Mouse (Mus musculus): ENCODE data around the gene Unc93b1. TPM values are rescaled to one million over a fixed set of nuclear protein-coding genes. Genes with fewer than 3 reads are reported as not detected.

Gene Unc93b1
- total RNA-seq, 2 experiments from 2014 or later, result 11.4 to 16.1 TPM

DNA sequence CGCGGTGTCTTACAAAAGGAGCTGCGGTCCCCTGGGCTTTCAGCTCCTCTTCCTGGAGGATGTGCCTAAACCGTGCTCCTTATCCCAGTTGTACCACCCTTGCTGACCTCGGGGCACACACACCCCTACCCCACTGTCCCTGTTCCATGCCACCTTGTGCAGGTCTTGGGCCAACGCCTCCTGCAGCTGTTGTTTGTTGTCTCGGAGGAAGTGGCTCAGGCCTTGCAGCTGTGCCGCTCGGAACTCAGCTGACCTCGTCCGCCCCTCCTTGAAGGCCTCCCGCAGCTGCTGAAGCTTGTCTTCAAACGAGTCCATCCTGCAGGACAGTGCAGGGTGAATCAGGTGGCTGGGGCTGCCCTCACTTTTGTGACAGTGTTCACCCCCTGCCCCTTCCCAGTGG lies 11.4 kb upstream of the Unc93b1 start:
- TF ChIP-seq CTCF (conservative IDR thresholded peaks at IDR 0.05), result no peak
- Histone ChIP-seq H3K27ac (no peak overlapping the region), H3K4me3 (no peak overlapping the region)
- no peak for DNase-seq (ENCODE audit: low spot score in 2 of 2)

DNA sequence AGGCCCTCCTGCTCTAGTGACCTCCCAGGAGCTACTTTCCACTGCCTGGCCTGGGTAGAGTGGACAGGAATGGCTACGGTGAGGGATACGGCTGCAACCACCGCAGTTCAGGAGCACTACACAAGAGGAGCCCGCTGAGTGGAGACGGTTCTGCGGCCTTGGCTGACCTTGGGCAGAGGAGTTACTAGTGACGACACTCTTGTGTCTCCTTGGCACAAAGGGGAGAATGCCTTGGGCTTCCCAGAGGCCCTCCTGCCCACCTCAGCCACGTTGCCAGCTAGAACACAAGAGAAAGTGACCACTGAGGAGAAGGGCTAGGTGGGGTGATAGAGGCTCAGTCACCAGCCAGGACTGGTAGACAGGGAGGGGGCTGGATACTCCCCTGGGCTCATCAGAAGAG lies 10.8 kb upstream of the Unc93b1 start:
- no peak for DNase-seq (ENCODE audit: low spot score in 2 of 2)
- no peak for TF ChIP-seq CTCF (conservative IDR thresholded peaks at IDR 0.05)
- Histone ChIP-seq H3K4me3 (no peak overlapping the region), H3K27ac (no peak overlapping the region)

DNA sequence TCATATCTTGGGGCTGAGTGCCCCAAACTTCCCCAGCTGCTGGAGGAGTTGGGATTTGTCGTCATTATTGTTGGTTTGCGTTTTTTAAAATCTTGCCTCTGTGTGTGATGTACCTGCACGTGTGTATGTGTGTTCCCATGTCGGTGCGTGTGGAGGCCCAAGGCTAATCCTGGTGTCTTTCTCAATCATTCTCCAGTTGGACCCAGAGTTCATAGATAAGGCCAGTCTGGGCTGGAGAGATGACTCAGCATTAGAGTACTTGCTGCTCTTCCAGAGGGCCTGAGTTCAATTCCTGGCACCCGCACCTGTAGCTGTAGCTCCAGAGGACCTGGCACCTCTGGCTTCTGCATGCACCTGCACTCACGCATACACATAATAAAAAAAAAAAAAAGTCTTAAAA lies 10.1 kb upstream of the Unc93b1 start:
- DNase-seq (ENCODE audit: low spot score in 2 of 2), result no peak
- TF ChIP-seq CTCF (conservative IDR thresholded peaks at IDR 0.05), result no peak
- Histone ChIP-seq H3K27ac (no peak overlapping the region), H3K4me3 (no peak overlapping the region)

DNA sequence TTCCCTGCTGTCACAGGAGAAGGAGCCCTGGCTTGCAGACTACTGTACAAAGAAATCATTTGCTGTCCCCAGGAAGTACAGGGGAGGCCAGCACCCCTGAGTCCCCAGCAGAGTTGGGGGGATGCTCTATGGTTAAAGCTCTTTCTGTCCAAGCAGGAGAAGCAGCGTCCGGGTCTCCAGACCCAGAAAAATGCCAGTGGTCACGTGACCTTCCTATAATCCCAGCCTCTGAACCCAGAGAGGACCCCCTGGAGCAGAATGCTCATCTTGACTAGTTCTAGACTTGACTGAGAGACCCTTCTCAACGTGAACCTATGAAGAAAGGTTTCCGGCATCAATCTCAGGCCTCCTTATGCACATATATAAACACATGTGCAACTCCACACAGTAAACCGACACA lies 9.1 kb upstream of the Unc93b1 start:
- no peak for TF ChIP-seq CTCF (conservative IDR thresholded peaks at IDR 0.05)
- no peak overlapping the region for H3K4me3 ChIP-seq
- H3K27ac ChIP-seq, result no peak overlapping the region
- no peak for DNase-seq (ENCODE audit: low spot score in 2 of 2)

DNA sequence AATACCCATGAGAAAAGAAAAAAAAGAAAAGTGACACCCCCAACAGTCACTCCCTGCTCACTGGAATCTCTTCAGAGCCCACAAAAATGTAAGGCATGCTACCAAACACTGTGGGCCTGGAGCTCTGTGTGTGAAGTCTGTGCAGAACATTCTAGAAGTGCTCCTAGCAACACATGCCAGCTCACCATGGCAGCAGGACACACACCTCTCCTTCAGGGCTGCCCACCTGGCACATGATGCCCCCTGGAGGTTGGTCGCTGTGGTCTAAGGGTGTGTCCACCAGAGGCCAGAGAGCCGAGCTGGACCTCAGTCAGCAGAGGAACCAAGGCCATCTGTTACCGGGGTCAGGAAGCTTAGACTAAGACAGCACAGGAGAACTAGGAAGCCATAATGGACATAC lies 8.7 kb upstream of the Unc93b1 start:
- H3K4me3 ChIP-seq, result no peak overlapping the region
- TF ChIP-seq CTCF (conservative IDR thresholded peaks at IDR 0.05), result 0 out of 2 replicates have a peak, but pooled peaks have one; percentile 14
- no peak for DNase-seq (ENCODE audit: low spot score in 2 of 2)
- H3K27ac ChIP-seq, result no peak overlapping the region

DNA sequence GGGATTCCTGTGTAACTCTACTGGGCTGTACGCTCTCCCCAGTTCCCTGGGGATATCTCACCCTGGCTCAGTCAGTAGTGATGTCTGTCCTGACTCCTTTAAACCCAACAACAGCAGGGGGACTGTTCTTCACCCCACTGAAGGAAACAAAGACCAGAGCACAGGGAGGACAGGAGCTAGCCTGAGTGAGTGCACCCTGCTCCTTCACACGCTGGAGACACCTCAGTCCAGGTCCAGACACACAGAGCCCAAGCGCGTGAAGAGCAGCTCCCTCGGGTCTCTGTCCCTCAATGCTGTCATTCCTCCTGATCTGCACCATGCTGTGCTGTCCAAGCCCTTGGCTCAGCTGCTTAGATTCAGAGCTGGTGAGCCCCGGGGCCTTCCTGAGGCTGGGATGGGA lies 8.3 kb upstream of the Unc93b1 start:
- Histone ChIP-seq H3K4me3 (no peak overlapping the region), H3K27ac (no peak overlapping the region)
- no peak for TF ChIP-seq CTCF (conservative IDR thresholded peaks at IDR 0.05)
- DNase-seq (ENCODE audit: low spot score in 2 of 2), result no peak

DNA sequence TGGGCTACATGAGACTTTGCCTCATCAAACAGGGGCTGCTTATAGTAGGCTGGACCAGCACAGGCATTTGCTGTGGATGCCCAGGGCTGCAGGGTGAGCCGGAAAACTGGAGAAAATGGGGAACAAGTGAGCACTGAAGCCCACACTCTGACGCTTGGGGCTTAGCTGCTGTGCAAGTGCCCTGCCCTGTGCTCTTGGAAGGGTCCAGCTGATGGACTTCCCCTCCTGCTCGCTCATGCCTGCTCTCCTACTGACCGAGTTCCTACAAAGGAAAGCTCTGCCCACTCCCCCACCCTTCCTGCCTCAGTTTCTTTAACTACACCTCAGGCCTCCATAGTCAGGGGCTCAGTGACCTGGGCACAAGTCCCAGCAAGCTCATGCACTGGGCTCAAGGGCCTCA lies 7.0 kb upstream of the Unc93b1 start:
- no peak overlapping the region for H3K4me3 ChIP-seq
- no peak for DNase-seq (ENCODE audit: low spot score in 2 of 2)
- H3K27ac ChIP-seq, result no peak overlapping the region
- TF ChIP-seq CTCF (conservative IDR thresholded peaks at IDR 0.05), result no peak

DNA sequence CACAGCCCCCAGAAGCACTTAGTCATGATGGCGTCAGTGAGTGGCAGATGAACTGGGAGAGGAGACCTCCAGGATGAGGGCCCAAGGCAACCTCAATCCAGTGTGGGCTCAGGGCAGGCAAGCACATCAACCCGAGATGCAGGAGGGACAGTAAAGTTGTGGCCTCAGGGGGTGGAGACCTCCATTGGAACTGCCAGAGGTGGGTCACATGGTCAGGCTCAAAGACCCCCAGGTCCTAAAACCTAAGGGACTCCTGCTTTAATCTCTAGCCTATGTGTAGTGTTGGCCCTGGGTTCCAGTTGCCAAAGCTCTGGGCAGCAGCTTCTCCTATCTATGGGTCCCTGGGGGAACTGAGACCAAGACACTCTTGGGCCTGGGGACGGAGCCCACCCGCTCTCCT lies 6.2 kb upstream of the Unc93b1 start:
- DNase-seq (ENCODE audit: low spot score in 2 of 2), result no peak
- Histone ChIP-seq H3K27ac (peak overlapping the region; percentile 79), H3K4me3 (no peak overlapping the region)
- no peak for TF ChIP-seq CTCF (conservative IDR thresholded peaks at IDR 0.05)

DNA sequence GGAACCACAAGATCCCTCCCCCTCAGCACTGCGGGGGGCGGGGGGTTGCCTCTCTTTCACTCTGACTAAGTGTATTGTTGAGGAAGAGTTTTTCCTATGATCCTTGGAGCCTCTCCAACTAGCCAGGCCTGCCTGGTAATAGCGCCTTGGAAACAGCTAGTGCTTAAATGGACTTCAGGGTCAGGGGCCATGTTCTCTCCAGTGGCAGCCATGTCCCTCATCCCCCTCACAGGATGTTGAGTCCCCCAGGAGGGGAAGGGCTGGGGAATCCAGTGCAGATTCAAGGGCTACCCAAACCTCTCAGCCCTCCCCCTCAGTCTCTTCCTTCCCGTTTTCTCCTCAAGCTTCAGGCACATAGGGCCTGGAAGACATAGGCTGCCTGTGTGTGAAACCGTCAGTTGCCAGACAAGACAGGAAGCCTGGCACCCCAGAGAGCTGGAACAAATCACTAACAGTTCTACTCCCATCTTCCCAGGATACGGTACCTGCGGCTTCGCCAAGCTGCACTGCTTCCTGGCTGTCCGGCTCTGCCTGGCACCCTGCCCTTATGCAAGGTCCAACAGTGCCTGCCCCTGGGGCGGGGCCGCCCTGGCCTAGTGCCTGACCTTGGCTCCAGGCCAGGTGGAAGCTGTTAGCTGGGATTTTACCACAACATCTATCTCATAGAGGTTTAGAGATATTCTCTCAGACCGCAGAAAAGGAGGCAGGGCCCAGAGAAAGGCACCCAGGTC lies 5.6 kb upstream of the Unc93b1 start, which contains the start of gene Aldh3b1:
Aldh3b1 (minus strand) TSS at position 598 of the 731 bp plus-strand sequence.
- peak within 1 kb of the TSS; percentile 11; the same call in 1 of the 2 replicates for H3K4me3 ChIP-seq
- H3K27ac ChIP-seq, result peak within 1 kb of the TSS; percentile 79
- DNase-seq (ENCODE audit: low spot score in 2 of 2), result peak; percentile 54 to 62
- no peak for TF ChIP-seq CTCF (conservative IDR thresholded peaks at IDR 0.05)

DNA sequence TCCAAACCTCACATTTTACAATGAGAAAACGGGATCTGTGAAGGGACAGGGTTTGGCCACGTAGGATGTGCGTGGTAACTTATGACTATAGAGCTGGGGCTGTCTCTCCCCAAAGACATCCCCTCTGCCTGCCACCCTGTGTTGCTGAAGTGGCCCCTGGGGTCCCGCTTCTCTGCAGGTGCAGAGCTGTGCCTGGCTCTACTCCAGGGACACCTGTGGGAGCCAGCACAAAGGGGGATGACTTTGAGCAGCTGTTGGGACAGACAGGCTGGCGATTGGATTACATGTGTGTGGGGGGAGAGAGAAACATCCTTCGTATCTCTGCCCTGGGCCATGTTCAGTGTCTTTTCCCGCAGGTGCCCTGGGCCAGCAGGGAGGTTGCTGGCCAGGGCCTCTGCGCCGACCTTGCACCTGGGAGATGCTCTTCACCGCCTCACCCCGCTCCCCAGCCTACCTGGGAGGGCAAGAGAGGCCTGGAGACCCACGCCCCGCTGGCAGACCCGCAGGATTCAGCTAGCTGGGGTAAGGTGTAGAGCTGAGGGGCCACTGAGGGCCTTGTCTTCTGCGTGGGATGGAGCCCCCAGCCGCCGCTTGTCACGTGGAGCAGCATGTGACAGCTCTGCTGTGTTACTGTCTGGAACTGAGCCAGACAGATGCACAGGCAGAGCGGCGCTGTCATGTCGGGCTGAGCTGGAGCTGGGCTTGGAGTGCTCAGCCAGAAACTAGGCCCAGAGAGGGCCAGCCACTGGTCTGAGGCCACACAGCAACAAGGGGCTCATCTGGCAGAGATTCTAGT lies 4.5 kb upstream of the Unc93b1 start:
- Histone ChIP-seq H3K27ac (peak overlapping the region; percentile 79), H3K4me3 (no peak overlapping the region)
- DNase-seq (ENCODE audit: low spot score in 2 of 2), result no peak
- TF ChIP-seq CTCF (conservative IDR thresholded peaks at IDR 0.05), result no peak

DNA sequence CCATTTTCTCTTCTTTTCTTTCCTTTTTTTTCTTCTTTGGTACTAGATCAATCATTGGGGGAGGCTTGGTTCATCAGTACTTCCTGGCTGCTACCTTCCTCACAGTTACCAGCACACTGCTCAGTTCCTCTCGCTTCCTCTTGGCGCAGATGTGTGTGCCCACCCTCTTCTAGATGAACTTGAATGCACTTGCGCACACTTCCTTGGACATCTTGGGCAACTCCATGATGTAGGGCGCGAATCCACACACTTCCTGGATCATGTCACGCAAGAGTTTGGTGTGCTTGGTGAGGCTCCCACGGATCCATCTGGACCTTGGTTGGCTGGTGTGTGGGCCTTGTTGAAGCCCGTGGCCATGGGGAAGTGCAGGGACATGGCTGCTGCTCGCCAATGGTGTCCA lies 3.3 kb upstream of the Unc93b1 start:
- TF ChIP-seq CTCF (conservative IDR thresholded peaks at IDR 0.05), result no peak
- H3K4me3 ChIP-seq, result no peak overlapping the region
- no peak for DNase-seq (ENCODE audit: low spot score in 2 of 2)
- no peak overlapping the region for H3K27ac ChIP-seq

DNA sequence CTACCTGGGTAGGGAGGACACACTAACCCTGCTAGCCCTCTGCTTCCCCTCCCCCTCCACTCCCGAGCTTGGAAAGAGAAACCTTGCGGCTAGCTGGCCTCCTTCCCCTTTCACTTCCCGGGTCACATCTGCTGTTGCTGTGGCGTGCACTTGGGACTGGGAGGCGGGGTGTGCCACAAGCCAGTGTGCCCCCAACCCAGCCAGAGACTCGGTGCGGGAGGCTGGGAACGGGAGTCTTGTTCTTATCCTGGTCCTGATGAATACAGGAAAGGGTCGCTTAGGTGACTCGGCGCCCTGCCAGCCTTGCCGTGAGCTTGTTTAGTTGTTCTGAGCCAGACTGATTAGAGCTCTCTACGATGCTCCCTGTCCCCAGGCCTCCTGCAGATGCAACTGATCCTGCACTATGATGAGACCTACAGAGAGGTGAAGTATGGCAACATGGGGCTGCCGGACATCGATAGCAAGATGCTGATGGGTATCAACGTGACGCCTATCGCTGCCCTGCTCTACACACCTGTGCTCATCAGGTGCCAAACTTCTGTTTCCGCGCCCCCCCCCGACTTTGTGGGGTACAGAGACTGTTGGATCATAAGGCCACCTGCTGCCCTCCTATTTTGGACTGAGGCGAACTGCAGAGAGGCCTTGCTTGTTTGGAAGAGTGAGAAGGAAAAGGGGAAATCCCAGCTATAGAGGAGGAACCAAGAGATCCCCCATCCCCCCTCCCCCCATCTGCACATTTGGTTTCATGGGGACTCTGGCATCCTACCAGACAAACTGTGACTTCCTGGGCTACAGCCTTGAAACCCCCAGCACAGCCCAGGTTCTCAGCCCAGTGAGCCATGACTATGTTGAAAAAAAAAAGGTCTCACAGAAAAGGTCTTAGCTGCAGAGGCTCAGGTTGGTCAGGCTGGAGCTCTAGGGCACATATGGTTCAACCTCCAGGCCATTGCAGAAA lies 1.2 kb downstream of the Unc93b1 start:
- no peak for DNase-seq (ENCODE audit: low spot score in 2 of 2)
- Histone ChIP-seq H3K4me3 (peak overlapping the region; percentile 53), H3K27ac (peak overlapping the region; percentile 9)
- no peak for TF ChIP-seq CTCF (conservative IDR thresholded peaks at IDR 0.05)

DNA sequence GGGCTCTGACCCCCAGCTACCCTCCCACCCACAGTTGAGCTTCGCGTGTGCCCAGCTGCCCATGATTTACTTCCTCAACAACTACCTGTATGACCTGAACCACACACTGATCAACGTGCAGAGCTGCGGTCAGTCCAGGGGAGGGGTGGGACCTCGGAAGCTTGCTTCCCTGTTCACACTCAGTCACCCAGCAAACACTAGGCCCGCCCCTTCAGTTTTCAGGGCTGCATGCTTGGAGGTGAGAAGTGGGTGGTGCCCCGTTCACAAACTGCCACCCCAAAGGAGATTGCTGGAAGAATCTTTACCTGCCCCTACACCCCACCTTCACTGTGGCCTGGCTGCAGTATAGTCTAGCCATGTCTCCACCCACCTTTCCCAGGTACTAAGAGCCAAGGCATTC lies 7.3 kb downstream of the Unc93b1 start:
- Histone ChIP-seq H3K4me3 (no peak overlapping the region), H3K27ac (no peak overlapping the region)
- DNase-seq (ENCODE audit: low spot score in 2 of 2), result no peak
- no peak for TF ChIP-seq CTCF (conservative IDR thresholded peaks at IDR 0.05)

All from layer of hippocampus, adult 2 months (tissue).